Mouse (Mus musculus) heart, postnatal 25 days (tissue): Measurements from ENCODE around the gene Ctu2. TPM values are rescaled to one million over a fixed set of nuclear protein-coding genes. Genes with fewer than 3 reads are reported as not detected.

Source experiments
- DNase-seq: peaks from one replicate; pipeline ENCODE4 v3.0.0; 2022; ENCODE audit warnings: low spot score
- intact Hi-C: fragments of 180-260 bp; cut with DNase I; formaldehyde crosslinking; loops from one replicate; pipeline ENCODE4 v1.15.1; 2025
- microRNA-seq: library from miRNA; unstranded; fragments of <30 nt; microRNA quantifications from one replicate; pipeline ENCODE4 v1.2.0, GENCODE M21; 2022
- total RNA-seq, 2 experiments: library from RNA; stranded (reverse); gene quantifications; 2 replicates each; pipeline ENCODE4 v1.2.3; 2021

The Ctu2 gene
- total RNA-seq, 2 experiments from 2014 or later, result 7.3 to 11.4 TPM

DNA sequence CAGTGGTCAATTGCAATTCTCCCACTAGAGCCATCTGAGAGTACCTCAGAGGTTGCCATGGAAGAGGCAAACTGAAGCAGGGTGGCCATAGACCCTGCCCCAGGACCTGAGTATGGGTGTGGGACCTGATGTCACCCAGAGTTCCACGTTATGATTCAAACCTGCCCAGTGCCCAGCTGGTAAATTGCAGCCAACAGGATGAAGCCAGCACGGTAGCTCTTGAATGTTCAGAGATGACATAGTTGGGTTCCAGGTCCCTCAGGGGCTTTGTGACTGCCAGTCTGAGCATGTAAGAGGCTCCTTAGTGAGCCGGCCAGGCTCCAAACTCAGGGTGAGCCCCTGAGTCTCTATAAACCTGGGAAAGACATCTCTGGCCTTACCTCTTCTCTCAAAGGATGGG is 50.1 kb downstream of the Ctu2 start:
- intact Hi-C loops, result loop anchor here (2.0 kb wide), 1 partner anchor 21 kb away; no protein-coding TSS in a partner anchor
- DNase-seq, result no peak

- DNase-seq, result no peak
These were observed 50.7 kb downstream of the Ctu2 start for GRCm38 (mm10) chr8:122526526-122527170.

DNA sequence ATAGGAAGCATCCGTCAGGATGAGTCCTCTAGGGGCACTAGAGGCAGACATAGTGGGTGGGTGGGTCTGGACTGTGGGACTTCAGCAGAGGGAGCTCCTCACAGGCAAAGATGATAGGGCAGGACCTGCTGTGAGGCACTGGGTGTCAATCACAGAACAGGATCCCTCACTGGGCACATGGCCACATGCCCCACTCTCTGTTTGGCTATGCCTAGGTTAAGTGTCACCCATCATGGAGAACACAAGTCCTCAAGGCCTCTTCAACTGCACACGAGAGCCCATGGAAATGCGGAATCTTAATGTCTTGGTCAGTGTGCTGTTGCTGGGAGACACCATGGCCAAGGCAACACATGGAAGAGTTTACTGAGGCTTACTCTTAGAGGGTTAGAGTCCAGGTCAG is 52.0 kb downstream of the Ctu2 start:
- intact Hi-C loops, result loop anchor here (2.0 kb wide), 1 partner anchor 19 kb away; no protein-coding TSS in a partner anchor

More at GRCm38 (mm10) chr8:122526526-122527170, 50.7 kb downstream of the Ctu2 start:
- intact Hi-C loops, result loop anchor here (2.0 kb wide), 1 partner anchor 20 kb away; no protein-coding TSS in a partner anchor

GRCm38 (mm10) chr8:122529159-122529558 is 53.2 kb downstream of the Ctu2 start:
- DNase-seq, result no peak
- intact Hi-C loops, result no loop called here

More for the DNA sequence above, 52.0 kb downstream of the Ctu2 start:
- no peak for DNase-seq

DNA sequence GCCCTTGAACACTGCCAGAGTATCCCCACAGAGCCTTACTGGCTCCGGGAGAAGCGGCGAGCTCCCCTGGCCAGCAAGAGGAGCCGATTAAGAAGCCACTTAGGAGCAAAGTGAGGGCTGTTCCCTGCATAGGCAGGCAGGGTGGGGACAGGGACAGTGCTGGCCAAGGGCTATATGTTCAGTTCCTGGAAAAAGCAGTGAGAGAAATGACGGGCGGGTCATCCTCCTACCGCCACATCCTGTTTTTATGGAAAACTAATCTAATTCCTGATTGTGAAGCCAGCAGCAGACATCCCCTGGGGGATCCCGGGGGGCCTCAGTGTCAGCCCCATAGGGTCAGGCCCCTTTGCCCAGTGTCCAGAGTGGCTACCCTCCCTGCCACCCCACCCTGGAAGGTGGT is 55.4 kb downstream of the Ctu2 start:
- DNase-seq, result no peak
- intact Hi-C loops, result no loop called here

Small RNA genes lying within 50 kb of the gene (microRNA-seq; reads per million reads assigned to microRNA genes)
- not detected for gene Gm24366

Other genes starting within 250 kb of the Ctu2 start
- 10 to 100 TPM; 21.3 to 22.6 TPM for gene Zfpm1, start 194.0 kb upstream of the Ctu2 start, total RNA-seq
- not detected for gene Trhr2, start 115.4 kb upstream of the Ctu2 start, total RNA-seq
- gene Zc3h18, start 99.5 kb upstream of the Ctu2 start, total RNA-seq, result 10 to 100 TPM; 20.1 to 21.8 TPM
- not detected for gene Il17c, start 54.1 kb upstream of the Ctu2 start, total RNA-seq
- gene Cyba, start 43.2 kb upstream of the Ctu2 start, total RNA-seq, result 10 to 100 TPM; 39.4 to 45.3 TPM
- 1 to 10 TPM; 5.3 to 5.7 TPM for gene Mvd, start 32.7 kb upstream of the Ctu2 start, total RNA-seq
- gene Snai3, start 15.4 kb upstream of the Ctu2 start, total RNA-seq, result 1 to 10 TPM; 2.5 to 2.7 TPM
- 10 to 100 TPM; 35.8 to 38.2 TPM for gene Rnf166, start 79 bp upstream of the Ctu2 start, total RNA-seq
- 10 to 100 TPM; 17.2 to 19.1 TPM for gene Piezo1, start 75.2 kb downstream of the Ctu2 start, total RNA-seq
- gene Cdt1, start 91.9 kb downstream of the Ctu2 start, total RNA-seq, result 1 to 10 TPM; 2.7 to 3.2 TPM
- gene Aprt, start 100.8 kb downstream of the Ctu2 start, total RNA-seq, result 10 to 100 TPM; 30.6 to 39.3 TPM
- gene Galns, start 135.3 kb downstream of the Ctu2 start, total RNA-seq, result 1 to 10 TPM; 2.9 to 3.4 TPM
- 10 to 100 TPM; 58.4 to 62.8 TPM for gene Trappc2l, start 135.5 kb downstream of the Ctu2 start, total RNA-seq
- not detected for gene Pabpn1l, start 146.6 kb downstream of the Ctu2 start, total RNA-seq
- gene Cbfa2t3, start 223.0 kb downstream of the Ctu2 start, total RNA-seq, result 10 to 100 TPM; 18.5 to 25.3 TPM